Mouse (Mus musculus): ENCODE data around the gene 4933430I17Rik. TPM values are rescaled to one million over a fixed set of nuclear protein-coding genes. Genes with fewer than 3 reads are reported as not detected.

The 4933430I17Rik gene
- polyA plus RNA-seq, 1 experiment from 2014 or later: 1.3 TPM

DNA sequence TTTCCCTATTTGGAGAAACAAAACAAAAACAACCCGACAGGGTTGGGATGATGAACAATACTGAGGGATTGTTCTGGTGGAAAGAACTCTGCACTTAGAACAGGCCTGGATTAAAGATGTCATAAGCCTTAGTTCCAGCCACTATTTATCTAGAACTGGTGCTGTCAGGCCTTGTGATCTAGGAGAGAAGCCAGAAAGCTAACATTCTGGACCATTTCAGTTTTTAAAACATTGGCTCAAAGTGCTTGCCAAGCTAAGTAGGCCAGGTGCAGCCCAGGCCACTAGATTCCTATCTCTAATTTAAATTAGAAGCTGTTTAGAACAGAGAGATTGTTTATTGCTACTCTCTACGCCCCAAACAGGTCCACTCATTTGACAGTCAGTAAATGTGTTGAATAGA, 1.1 kb downstream of the 4933430I17Rik start:
- Histone ChIP-seq H3K4me3 (no peak overlapping the region), H3K4me1 (peaks cover 21% of the 10 kb centered on the region), H3K9me3 (no peaks in the 10 kb centered on the region), H3K27ac (replicated peaks) (no peak overlapping the region), H3K27me3 (replicated peaks; ENCODE audit: low read depth, poor library complexity, severe bottlenecking) (no peaks in the 10 kb centered on the region), H3K36me3 (replicated peaks) (peaks cover 25% of the 10 kb centered on the region)
- DNase-seq (ENCODE audit: low spot score): no peak
- WGBS: 67% methylated on average over 2 of the region's 2 CpGs

DNA sequence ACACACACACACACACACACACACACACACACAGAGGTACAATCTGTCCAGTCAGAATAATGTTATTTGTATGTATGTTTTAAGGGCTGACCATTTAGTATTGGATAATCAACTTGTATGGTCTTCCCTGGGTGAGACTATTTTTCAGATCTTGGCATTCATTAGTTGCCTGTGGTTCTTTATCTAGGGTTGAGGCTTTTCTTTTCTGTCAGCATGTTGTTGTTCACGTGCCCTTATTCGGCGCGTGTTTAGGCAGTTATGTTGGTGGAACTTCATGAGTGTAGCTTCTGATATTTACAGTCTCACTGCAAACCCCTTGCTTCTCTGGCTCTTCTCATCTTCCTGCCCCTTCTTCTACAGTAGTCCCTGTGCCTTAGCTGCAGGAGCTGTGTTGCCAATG, 2.5 kb downstream of the 4933430I17Rik start:
- no peak for DNase-seq (ENCODE audit: low spot score)
- 81% methylated on average over 4 of the region's 4 CpGs for WGBS
- Histone ChIP-seq H3K27ac (replicated peaks) (no peak overlapping the region), H3K4me3 (no peak overlapping the region), H3K4me1 (peaks cover 21% of the 10 kb centered on the region), H3K27me3 (replicated peaks; ENCODE audit: low read depth, poor library complexity, severe bottlenecking) (no peaks in the 10 kb centered on the region), H3K9me3 (no peaks in the 10 kb centered on the region), H3K36me3 (replicated peaks) (peaks cover 13% of the 10 kb centered on the region)

DNA sequence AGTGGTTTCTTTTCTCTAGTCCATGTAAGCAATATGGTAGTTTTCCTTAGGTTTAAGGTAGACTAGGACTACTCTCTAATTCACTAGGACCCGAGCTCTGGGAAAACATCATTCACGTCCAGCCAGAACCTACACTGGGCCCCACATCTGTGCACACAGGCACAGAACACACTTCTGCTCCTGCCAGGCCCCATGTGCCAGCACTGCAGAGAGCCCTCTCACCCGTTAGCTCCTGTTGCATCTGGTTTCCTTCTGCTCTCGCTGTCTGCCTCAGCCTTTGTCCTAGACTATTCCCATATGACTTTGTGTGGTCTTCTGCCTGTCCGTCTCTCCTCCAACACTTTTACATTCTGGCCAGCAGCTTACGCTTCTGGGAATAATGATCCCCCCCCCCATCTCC, 8.6 kb downstream of the 4933430I17Rik start:
- no peak for DNase-seq (ENCODE audit: low spot score)
- Histone ChIP-seq H3K27me3 (replicated peaks; ENCODE audit: low read depth, poor library complexity, severe bottlenecking) (no peaks in the 10 kb centered on the region), H3K36me3 (replicated peaks) (no peaks in the 10 kb centered on the region), H3K4me3 (no peak overlapping the region), H3K9me3 (no peaks in the 10 kb centered on the region), H3K27ac (replicated peaks) (no peak overlapping the region; the same call in 1 of the 2 replicates), H3K4me1 (peaks cover 6% of the 10 kb centered on the region; the same call in 1 of the 2 replicates)
- WGBS: 80% methylated on average over 6 of the region's 6 CpGs

DNA sequence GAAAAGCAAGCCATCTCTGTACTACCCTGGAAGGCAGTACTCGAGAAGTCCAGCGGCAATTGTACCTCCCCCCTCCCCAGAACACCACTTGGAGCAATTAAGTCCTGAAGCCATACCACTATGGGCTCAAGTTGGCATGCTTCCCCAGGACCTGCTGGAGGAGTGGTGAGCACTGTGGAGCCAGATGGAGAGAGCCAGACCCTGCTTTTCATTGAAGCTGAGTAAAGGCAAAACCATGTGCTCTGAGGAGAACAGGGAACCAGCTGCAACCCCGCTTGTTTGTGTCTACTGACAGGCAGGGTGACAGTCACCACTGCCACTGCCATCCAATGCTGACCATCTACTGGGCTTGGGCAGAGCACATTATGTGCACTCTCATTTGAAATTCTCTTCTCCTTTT, 16.6 kb downstream of the 4933430I17Rik start:
- H3K36me3 ChIP-seq (replicated peaks): no peaks in the 10 kb centered on the region
- no peak overlapping the region for H3K27ac ChIP-seq (replicated peaks)
- H3K4me3 ChIP-seq: no peak overlapping the region
- H3K27me3 ChIP-seq (replicated peaks; ENCODE audit: low read depth, poor library complexity, severe bottlenecking): no peaks in the 10 kb centered on the region
- no peaks in the 10 kb centered on the region for H3K4me1 ChIP-seq
- no peak for DNase-seq (ENCODE audit: low spot score)
- H3K9me3 ChIP-seq: no peaks in the 10 kb centered on the region
- 72% methylated on average over 3 of the region's 3 CpGs for WGBS

DNA sequence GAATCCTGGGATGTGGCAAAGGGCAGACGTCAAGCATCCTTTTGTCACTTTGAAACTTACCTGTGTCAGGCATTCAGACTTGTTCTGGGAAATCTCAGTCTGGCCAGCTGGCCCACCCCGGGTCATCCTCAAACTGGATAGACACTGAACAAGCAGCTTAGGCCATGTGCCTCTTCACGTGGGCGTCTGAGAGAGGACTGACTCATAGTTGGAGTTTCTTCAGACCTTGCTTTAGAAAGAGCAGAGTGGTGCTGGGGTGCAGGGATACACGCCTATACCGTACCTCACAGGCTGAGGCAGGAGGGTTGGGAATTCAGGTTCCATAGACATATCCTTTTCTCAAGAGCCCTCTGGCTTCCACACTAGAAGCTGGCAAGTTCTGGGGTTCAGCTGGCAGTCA, 18.6 kb downstream of the 4933430I17Rik start:
- Histone ChIP-seq H3K4me1 (no peaks in the 10 kb centered on the region), H3K4me3 (no peak overlapping the region), H3K27me3 (replicated peaks; ENCODE audit: low read depth, poor library complexity, severe bottlenecking) (no peaks in the 10 kb centered on the region), H3K9me3 (no peaks in the 10 kb centered on the region), H3K27ac (replicated peaks) (no peak overlapping the region), H3K36me3 (replicated peaks) (no peaks in the 10 kb centered on the region)
- WGBS: 88% methylated on average over 6 of the region's 6 CpGs
- no peak for DNase-seq (ENCODE audit: low spot score)

DNA sequence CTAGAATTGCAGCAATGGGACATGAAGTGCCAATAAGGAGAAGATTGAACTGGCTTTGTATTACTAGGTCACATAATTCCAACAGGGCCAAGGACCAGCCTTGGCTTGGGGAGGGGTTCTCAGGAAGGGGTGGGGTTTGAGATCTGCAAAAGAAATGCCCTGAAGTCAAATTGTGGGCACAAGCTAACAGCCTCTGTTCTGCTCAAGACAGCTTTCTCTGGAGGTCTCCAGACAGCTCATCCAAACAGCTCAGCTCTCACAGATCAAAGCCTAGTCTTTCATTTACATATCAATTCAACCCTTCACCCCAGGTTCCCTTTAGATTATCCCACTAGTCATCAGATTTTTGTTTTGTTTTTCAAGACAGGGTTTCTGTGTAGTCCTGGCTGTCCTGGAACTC, 19.6 kb downstream of the 4933430I17Rik start:
- H3K27me3 ChIP-seq (replicated peaks; ENCODE audit: low read depth, poor library complexity, severe bottlenecking): no peaks in the 10 kb centered on the region
- no peaks in the 10 kb centered on the region for H3K4me1 ChIP-seq
- H3K4me3 ChIP-seq: no peak overlapping the region
- H3K9me3 ChIP-seq: no peaks in the 10 kb centered on the region
- H3K36me3 ChIP-seq (replicated peaks): no peaks in the 10 kb centered on the region
- no peak for DNase-seq (ENCODE audit: low spot score)
- H3K27ac ChIP-seq (replicated peaks): no peak overlapping the region

DNA sequence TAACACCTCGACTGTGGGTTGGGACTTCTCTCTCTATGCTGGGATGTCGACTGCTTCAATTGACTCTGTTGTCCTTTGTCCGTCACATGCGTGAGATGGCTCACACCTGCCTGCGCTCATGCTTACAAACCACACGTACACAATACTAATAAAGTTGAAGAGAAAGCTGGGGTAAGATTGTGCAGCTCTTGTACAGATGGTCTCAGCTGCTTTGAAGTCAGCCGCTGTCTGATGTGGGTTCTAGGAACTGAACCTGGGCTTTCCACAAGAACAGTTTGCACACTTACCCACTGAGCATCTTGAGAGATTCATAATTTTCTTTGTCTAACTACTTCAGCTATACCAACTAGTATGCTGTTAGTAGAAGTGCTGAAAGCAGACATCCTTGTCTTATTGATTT, 26.8 kb downstream of the 4933430I17Rik start:
- Histone ChIP-seq H3K27me3 (replicated peaks; ENCODE audit: low read depth, poor library complexity, severe bottlenecking) (no peaks in the 10 kb centered on the region), H3K27ac (replicated peaks) (no peak overlapping the region), H3K9me3 (no peaks in the 10 kb centered on the region), H3K4me1 (no peaks in the 10 kb centered on the region), H3K36me3 (replicated peaks) (no peaks in the 10 kb centered on the region), H3K4me3 (no peak overlapping the region)
- DNase-seq (ENCODE audit: low spot score): no peak
- WGBS: 89% methylated on average over 7 of the region's 7 CpGs

DNA sequence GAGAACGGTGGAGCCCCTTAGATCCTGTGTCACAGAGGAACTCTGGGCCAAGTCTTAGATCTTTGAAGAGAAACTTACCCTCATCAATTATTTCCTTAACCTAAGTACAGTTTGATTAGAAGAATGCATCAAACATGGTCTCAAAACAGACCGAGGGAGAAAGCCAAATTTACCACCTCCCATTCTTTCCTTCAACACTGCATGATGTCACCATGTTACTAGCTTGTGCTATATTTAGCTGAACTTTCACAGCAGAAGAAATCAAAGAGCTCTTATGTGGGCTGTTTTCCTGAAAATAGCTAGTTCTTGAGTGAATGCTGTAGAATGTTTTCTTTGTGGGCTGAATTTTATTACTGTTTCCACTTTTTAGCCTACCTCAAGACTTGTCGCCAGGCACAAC, 32.3 kb downstream of the 4933430I17Rik start:
- Histone ChIP-seq H3K27ac (replicated peaks) (no peak overlapping the region), H3K9me3 (no peaks in the 10 kb centered on the region)
- 76% methylated on average over 3 of the region's 3 CpGs for WGBS

DNA sequence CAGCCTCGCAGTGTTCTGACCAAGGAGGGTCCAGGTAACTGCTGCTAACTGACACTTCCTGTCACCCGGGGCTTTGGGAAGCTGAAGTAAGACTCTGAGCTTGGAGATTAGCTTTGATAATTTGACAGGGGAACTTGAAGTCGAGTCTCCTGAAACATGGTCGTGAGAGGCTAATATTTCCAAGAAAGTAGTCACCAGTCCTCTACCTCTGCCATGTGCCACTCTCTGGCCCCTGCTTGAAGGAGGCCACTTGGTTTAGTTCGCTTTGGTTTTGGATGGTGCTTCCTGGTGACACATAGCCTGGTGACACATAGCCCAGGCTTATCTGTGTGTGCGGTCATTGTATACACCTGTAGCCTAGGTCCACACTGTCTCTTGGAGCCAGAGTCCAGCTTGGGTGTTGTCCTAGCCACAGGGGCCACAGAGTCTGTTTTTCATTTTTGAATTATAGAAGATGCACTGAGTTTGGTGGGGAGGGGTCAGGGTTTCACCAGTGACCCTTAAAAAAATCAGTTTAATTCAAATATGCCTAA, 34.7 kb downstream of the 4933430I17Rik start, which contains the start of gene Rgs3:
Gene Rgs3 (plus strand): TSS at position 51 of the 533 bp plus-strand sequence.
- H3K9me3 ChIP-seq: no peaks in the 10 kb centered on the region
- 63% methylated on average over 6 of the region's 6 CpGs for WGBS
- no peak within 1 kb of the TSS for H3K4me3 ChIP-seq
- H3K36me3 ChIP-seq (replicated peaks): no peaks in the 10 kb centered on the region
- peaks cover 12% of the 10 kb centered on the region for H3K4me1 ChIP-seq
- no peaks in the 10 kb centered on the region for H3K27me3 ChIP-seq (replicated peaks; ENCODE audit: low read depth, poor library complexity, severe bottlenecking)
- no peak for DNase-seq (ENCODE audit: low spot score)
- H3K27ac ChIP-seq (replicated peaks): no peak within 1 kb of the TSS

More for the DNA sequence above, 32.3 kb downstream of the 4933430I17Rik start:
- Histone ChIP-seq H3K36me3 (replicated peaks) (no peaks in the 10 kb centered on the region), H3K27me3 (replicated peaks; ENCODE audit: low read depth, poor library complexity, severe bottlenecking) (no peaks in the 10 kb centered on the region), H3K4me3 (no peak overlapping the region), H3K4me1 (peaks cover 12% of the 10 kb centered on the region)
- DNase-seq (ENCODE audit: low spot score): no peak

DNA sequence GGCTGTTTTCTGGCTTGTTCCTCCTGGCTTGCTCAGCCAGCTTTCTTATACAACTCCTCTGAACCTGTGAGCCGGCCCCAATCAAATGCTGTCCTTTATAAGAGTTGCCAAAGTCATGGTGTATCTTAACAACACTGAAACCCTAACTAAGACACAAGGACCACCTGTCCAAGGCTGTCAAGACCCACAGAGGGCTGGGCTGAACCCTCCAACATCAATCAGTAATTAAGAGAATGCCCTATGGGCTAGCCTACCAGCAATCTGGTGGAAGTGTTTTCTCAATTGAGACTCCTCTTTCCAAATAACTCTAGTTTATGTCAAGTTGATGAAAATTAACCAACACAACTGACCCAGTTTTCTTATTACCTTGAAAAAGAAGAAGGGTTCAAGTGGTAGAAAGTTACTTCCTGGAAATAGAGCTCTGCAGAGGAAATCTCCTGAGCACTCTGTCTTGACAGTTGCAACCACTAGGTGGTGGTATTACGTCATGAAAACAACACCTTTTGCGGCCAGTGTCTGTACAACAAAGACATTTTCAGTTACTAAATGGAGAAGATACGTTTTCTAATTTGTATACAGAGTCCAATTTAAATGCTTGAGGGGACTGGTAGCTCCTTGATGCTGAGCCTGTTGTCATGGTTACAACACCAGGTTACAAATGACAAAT, 35.9 kb downstream of the 4933430I17Rik start:
- peaks cover 12% of the 10 kb centered on the region for H3K4me1 ChIP-seq
- H3K27me3 ChIP-seq (replicated peaks; ENCODE audit: low read depth, poor library complexity, severe bottlenecking): 0 out of 2 replicates have a peak, but pooled peaks cover 4% of the 10 kb centered on the region
- H3K9me3 ChIP-seq: no peaks in the 10 kb centered on the region
- H3K36me3 ChIP-seq (replicated peaks): no peaks in the 10 kb centered on the region
- 26% methylated on average over 4 of the region's 4 CpGs for WGBS
- peak overlapping the region; percentile 42; the same call in 1 of the 2 replicates for H3K27ac ChIP-seq (replicated peaks)
- H3K4me3 ChIP-seq: no peak overlapping the region
- peak; percentile 71 for DNase-seq (ENCODE audit: low spot score)

DNA sequence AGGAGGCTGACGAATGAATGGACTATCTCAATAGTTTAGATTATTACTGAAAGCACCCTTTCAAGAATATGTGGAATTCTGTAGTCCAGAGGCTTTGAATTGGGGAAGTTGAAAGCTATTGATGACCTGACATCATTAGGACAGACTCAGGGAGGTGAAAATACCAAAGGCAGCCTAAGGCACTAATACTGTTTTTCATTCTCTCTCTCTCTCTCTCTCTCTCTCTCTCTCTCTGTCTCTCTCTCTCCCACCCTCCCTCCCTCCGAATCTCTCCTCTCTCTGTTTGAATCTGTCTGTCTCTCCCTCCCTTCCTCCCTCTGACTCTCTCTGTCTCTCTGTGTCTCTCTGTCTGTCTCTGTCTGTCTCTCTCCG, 36.4 kb downstream of the 4933430I17Rik start:
- 68% methylated on average over 3 of the region's 3 CpGs for WGBS
- H3K9me3 ChIP-seq: no peaks in the 10 kb centered on the region
- H3K27me3 ChIP-seq (replicated peaks; ENCODE audit: low read depth, poor library complexity, severe bottlenecking): 0 out of 2 replicates have a peak, but pooled peaks cover 5% of the 10 kb centered on the region
- H3K4me3 ChIP-seq: no peak overlapping the region
- peak overlapping the region; percentile 42; the same call in 1 of the 2 replicates for H3K27ac ChIP-seq (replicated peaks)
- H3K36me3 ChIP-seq (replicated peaks): no peaks in the 10 kb centered on the region
- H3K4me1 ChIP-seq: peaks cover 12% of the 10 kb centered on the region
- no peak for DNase-seq (ENCODE audit: low spot score)

DNA sequence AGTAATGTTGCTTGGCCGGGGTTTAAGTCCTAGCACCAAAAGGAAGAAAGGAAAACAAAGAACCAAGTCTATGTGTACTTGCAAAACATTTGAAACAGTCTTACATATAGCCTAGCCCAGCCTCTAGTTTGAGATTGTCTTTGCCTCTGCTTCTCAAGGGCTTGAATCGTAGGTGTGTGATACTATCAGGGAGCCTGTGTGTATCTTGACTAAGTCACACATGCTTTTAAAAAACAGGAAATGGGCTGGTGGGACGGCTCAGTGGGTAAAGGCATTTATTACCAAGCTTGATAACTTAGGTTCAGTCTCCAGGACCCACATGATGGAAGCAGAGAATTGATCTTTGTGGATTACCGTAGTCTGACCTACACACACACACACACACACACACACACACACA, 36.8 kb downstream of the 4933430I17Rik start:
- DNase-seq (ENCODE audit: low spot score): no peak
- H3K9me3 ChIP-seq: no peaks in the 10 kb centered on the region
- peak overlapping the region; percentile 42; the same call in 1 of the 2 replicates for H3K27ac ChIP-seq (replicated peaks)

DNA sequence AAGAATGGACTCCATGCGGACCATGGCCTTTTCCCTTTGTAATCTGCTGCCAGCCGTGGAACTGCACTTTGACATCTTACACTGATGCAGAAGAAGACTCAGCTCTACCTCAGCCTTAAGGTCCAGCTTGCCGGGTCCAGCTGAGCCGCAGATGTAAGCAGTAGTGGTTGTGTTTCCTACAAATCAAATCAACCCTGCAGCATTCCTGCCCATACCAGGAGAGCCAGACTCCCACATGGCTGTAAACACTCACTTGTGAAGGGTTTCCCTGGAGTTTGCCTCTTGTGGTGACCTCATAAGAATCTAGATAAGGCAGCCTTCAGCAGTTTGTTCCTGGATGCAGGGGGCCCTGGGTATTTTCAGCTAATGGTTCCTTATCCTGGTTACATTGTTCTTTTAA, 41.4 kb downstream of the 4933430I17Rik start:
- peaks cover 14% of the 10 kb centered on the region for H3K4me1 ChIP-seq
- 88% methylated on average over 4 of the region's 4 CpGs for WGBS
- no peaks in the 10 kb centered on the region for H3K9me3 ChIP-seq
- no peak overlapping the region for H3K4me3 ChIP-seq
- no peaks in the 10 kb centered on the region for H3K36me3 ChIP-seq (replicated peaks)
- no peak overlapping the region for H3K27ac ChIP-seq (replicated peaks)
- H3K27me3 ChIP-seq (replicated peaks; ENCODE audit: low read depth, poor library complexity, severe bottlenecking): 0 out of 2 replicates have a peak, but pooled peaks cover 5% of the 10 kb centered on the region
- DNase-seq (ENCODE audit: low spot score): no peak

More for the DNA sequence above, 36.8 kb downstream of the 4933430I17Rik start:
- 0 out of 2 replicates have a peak, but pooled peaks cover 5% of the 10 kb centered on the region for H3K27me3 ChIP-seq (replicated peaks; ENCODE audit: low read depth, poor library complexity, severe bottlenecking)
- H3K4me3 ChIP-seq: no peak overlapping the region
- peaks cover 12% of the 10 kb centered on the region for H3K4me1 ChIP-seq
- WGBS: 80% methylated on average over 4 of the region's 4 CpGs
- H3K36me3 ChIP-seq (replicated peaks): no peaks in the 10 kb centered on the region

Measured in embryonic facial prominence, embryonic 10.5 days (tissue).